Mouse (Mus musculus): ENCODE results near the gene Cfap157. TPM values are rescaled to one million over a fixed set of nuclear protein-coding genes. Genes with fewer than 3 reads are reported as not detected.
A peak's percentile ranks its signal among the peaks of the same experiment; 100 is the strongest.

The Cfap157 gene
- polyA plus RNA-seq, 1 experiment from 2014 or later = 2.0 TPM

GRCm38 (mm10) chr2:32728463-32728862 lies 55.8 kb downstream of the Cfap157 start:
- H3K4me1 ChIP-seq (replicated peaks) = peaks cover 8% of the 10 kb centered on the region
- H3K9ac ChIP-seq = no peak overlapping the region
- no peaks in the 10 kb centered on the region for H3K9me3 ChIP-seq
- ATAC-seq (ENCODE audit: low FRiP score, low read depth) = peak; percentile 10; the same call in 1 of the 2 replicates
- H3K4me2 ChIP-seq = peak overlapping the region; percentile 53
- no peaks in the 10 kb centered on the region for H3K27me3 ChIP-seq
- H3K4me3 ChIP-seq = peak overlapping the region; percentile 28
- 0 out of 2 replicates have a peak overlapping the region, but pooled peaks have one; percentile 4 for H3K27ac ChIP-seq (replicated peaks)
- no peaks in the 10 kb centered on the region for H3K36me3 ChIP-seq
- WGBS = 58% methylated on average over 7 of the region's 7 CpGs

GRCm38 (mm10) chr2:32727435-32727834 lies 56.8 kb downstream of the Cfap157 start:
- H3K4me3 ChIP-seq = peak overlapping the region; percentile 28
- peaks cover 8% of the 10 kb centered on the region for H3K4me1 ChIP-seq (replicated peaks)
- H3K27me3 ChIP-seq = no peaks in the 10 kb centered on the region
- H3K4me2 ChIP-seq = peak overlapping the region; percentile 53
- H3K36me3 ChIP-seq = no peaks in the 10 kb centered on the region
- H3K9ac ChIP-seq = 0 out of 2 replicates have a peak overlapping the region, but pooled peaks have one; percentile 15
- peak overlapping the region; percentile 42; the same call in 1 of the 2 replicates for H3K27ac ChIP-seq (replicated peaks)
- peak; percentile 96 for ATAC-seq (ENCODE audit: low FRiP score, low read depth)
- no peaks in the 10 kb centered on the region for H3K9me3 ChIP-seq
- WGBS = under 1% methylated on average over 16 of the region's 16 CpGs

Other genes starting within 250 kb of the Cfap157 start
- 7.5 and 9.5 TPM in 2 replicates for gene Fam102a, start 249.1 kb downstream of the Cfap157 start, polyA plus RNA-seq (2015; fragmentation: Nextera tagmentation; extraction: Ambion mirVana)
- gene Dpm2, start 213.6 kb downstream of the Cfap157 start, polyA plus RNA-seq (2015; fragmentation: Nextera tagmentation; extraction: Ambion mirVana) = 138 and 140 TPM in 2 replicates
- gene Pip5kl1, start 209.6 kb downstream of the Cfap157 start, polyA plus RNA-seq (2015; fragmentation: Nextera tagmentation; extraction: Ambion mirVana) = 11.9 and 15.3 TPM in 2 replicates
- 0.79 and 0.87 TPM in 2 replicates for gene 9430097D07Rik, start 208.7 kb downstream of the Cfap157 start, polyA plus RNA-seq (2015; fragmentation: Nextera tagmentation; extraction: Ambion mirVana)
- 41.2 and 41.9 TPM in 2 replicates for gene St6galnac4, start 197.3 kb downstream of the Cfap157 start, polyA plus RNA-seq (2015; fragmentation: Nextera tagmentation; extraction: Ambion mirVana)
- gene St6galnac6, start 184.7 kb downstream of the Cfap157 start, polyA plus RNA-seq (2015; fragmentation: Nextera tagmentation; extraction: Ambion mirVana) = 24.1 and 27.7 TPM in 2 replicates
- gene Ak1, start 162.7 kb downstream of the Cfap157 start, polyA plus RNA-seq (2015; fragmentation: Nextera tagmentation; extraction: Ambion mirVana) = 89.0 and 95.9 TPM in 2 replicates
- 29.2 and 33.9 TPM in 2 replicates for gene Eng, start 137.8 kb downstream of the Cfap157 start, polyA plus RNA-seq (2015; fragmentation: Nextera tagmentation; extraction: Ambion mirVana)
- gene Fpgs, start 80.3 kb downstream of the Cfap157 start, polyA plus RNA-seq (2015; fragmentation: Nextera tagmentation; extraction: Ambion mirVana) = 20.4 and 22.7 TPM in 2 replicates
- gene Cdk9, start 71.4 kb downstream of the Cfap157 start, polyA plus RNA-seq (2015; fragmentation: Nextera tagmentation; extraction: Ambion mirVana) = 69.0 and 73.4 TPM in 2 replicates
- 50.1 and 53.3 TPM in 2 replicates for gene Sh2d3c, start 63.4 kb downstream of the Cfap157 start, polyA plus RNA-seq (2015; fragmentation: Nextera tagmentation; extraction: Ambion mirVana)
- gene 6330409D20Rik, start 43.4 kb downstream of the Cfap157 start, polyA plus RNA-seq (2015; fragmentation: Nextera tagmentation; extraction: Ambion mirVana) = 3.4 and 3.5 TPM in 2 replicates
- 50.3 and 53.3 TPM in 2 replicates for gene Tor2a, start 27.2 kb downstream of the Cfap157 start, polyA plus RNA-seq (2015; fragmentation: Nextera tagmentation; extraction: Ambion mirVana)
- gene Ttc16, start 8.8 kb downstream of the Cfap157 start, polyA plus RNA-seq (2015; fragmentation: Nextera tagmentation; extraction: Ambion mirVana) = 0.59 and 0.62 TPM in 2 replicates
- gene Ptrh1, start 8.6 kb downstream of the Cfap157 start, polyA plus RNA-seq (2015; fragmentation: Nextera tagmentation; extraction: Ambion mirVana) = 4.3 and 5.0 TPM in 2 replicates
- 296 and 323 TPM in 2 replicates for gene Stxbp1, start 62.8 kb upstream of the Cfap157 start, polyA plus RNA-seq (2015; fragmentation: Nextera tagmentation; extraction: Ambion mirVana)
- gene Fam129b, start 91.7 kb upstream of the Cfap157 start, polyA plus RNA-seq (2015; fragmentation: Nextera tagmentation; extraction: Ambion mirVana) = 33.5 and 33.9 TPM in 2 replicates
- 94.0 and 104 TPM in 2 replicates for gene Rpl12, start 177.1 kb upstream of the Cfap157 start, polyA plus RNA-seq (2015; fragmentation: Nextera tagmentation; extraction: Ambion mirVana)
- 22.6 and 25.2 TPM in 2 replicates for gene Lrsam1, start 177.2 kb upstream of the Cfap157 start, polyA plus RNA-seq (2015; fragmentation: Nextera tagmentation; extraction: Ambion mirVana)
- 19.8 and 24.5 TPM in 2 replicates for gene Slc2a8, start 197.7 kb upstream of the Cfap157 start, polyA plus RNA-seq (2015; fragmentation: Nextera tagmentation; extraction: Ambion mirVana)

Measured in hindbrain, embryonic 15.5 days (tissue).